Mouse (Mus musculus) ES-Bruce4 (cell line): Measurements from ENCODE around the gene Slc5a5. TPM values are rescaled to one million over a fixed set of nuclear protein-coding genes. Genes with fewer than 3 reads are reported as not detected.

Experiments used
- H3K27ac ChIP-seq: 2 replicates; pipeline ENCODE4 v1.5.1; 2012; ENCODE audit warnings: low read length, inconsistent platforms; ENCODE audit not compliant: insufficient read depth
- H3K27me3 ChIP-seq: 2 replicates; pipeline ENCODE4 v1.6.1; 2012; ENCODE audit warnings: mild to moderate bottlenecking, low read length, inconsistent platforms; ENCODE audit not compliant: control insufficient read depth, poor library complexity, insufficient read depth, severe bottlenecking
- H3K36me3 ChIP-seq: 2 replicates; pipeline ENCODE4 v1.6.1; 2012; ENCODE audit warnings: inconsistent platforms, mild to moderate bottlenecking, low read length, moderate library complexity; ENCODE audit not compliant: control insufficient read depth, poor library complexity, insufficient read depth, severe bottlenecking
- H3K4me1 ChIP-seq: one replicate; pipeline ENCODE4 v1.8.1; 2011; ENCODE audit warnings: low read length; ENCODE audit not compliant: control insufficient read depth, insufficient read depth
- H3K4me3 ChIP-seq: 2 replicates; pipeline ENCODE4 v1.5.1; 2011; ENCODE audit warnings: low read depth, mild to moderate bottlenecking, low read length
- H3K9ac ChIP-seq: 2 replicates; pipeline ENCODE4 v1.6.1; 2012; ENCODE audit warnings: low read depth, mild to moderate bottlenecking, inconsistent platforms; ENCODE audit not compliant: poor library complexity, severe bottlenecking
- H3K9me3 ChIP-seq: replicated peaks from 2 replicates; pipeline ENCODE4 v1.6.1; 2012; ENCODE audit warnings: mild to moderate bottlenecking, low read length, inconsistent platforms; ENCODE audit not compliant: control insufficient read depth, poor library complexity, insufficient read depth, severe bottlenecking
- CTCF ChIP-seq: IDR thresholded peaks from one replicate; pipeline ENCODE4 v1.8.1; 2011; ENCODE audit warnings: low read depth, low read length
- EP300 ChIP-seq: IDR thresholded peaks from 2 replicates; pipeline ENCODE4 v1.6.1; 2011; ENCODE audit warnings: low read depth, low read length; ENCODE audit not compliant: insufficient read depth
- POLR2A ChIP-seq: IDR thresholded peaks from one replicate; pipeline ENCODE4 v1.8.1; 2011; ENCODE audit warnings: low read length; ENCODE audit not compliant: insufficient read depth
- polyA plus RNA-seq: library from polyadenylated mRNA; stranded (reverse); fragments of >200 nt; gene quantifications from 2 replicates; pipeline ENCODE4 v1.2.4, GENCODE M21; 2011; ENCODE audit warnings: low read depth; ENCODE audit not compliant: missing spikeins, insufficient read depth, insufficient read length

The Slc5a5 gene
- polyA plus RNA-seq, 1 experiment, result 13.3 TPM

DNA sequence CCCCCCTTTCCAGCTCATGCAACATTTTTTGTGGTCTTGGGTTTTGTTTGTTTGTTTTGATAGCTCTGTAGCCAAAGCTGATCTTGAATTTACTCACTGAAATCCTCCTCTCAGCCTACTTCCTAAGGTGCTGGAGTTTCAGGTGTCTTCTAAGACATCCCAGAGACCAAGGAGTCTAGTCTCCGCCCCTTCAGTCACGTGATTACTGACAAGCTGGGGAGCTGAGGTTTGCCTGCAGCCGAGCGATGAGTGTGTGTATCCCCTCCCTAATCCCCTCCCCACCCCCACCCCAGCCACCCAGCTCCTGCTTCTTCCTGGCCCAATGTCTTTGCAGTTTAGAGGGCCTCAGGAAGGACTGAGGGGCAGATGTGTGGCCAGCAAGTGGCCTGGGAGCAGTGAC is 35.0 kb downstream of the Slc5a5 start:
- Histone ChIP-seq H3K4me3 (0 out of 2 replicates have a peak overlapping the region, but pooled peaks have one; percentile 24), H3K27ac (no peak overlapping the region), H3K9me3 (no peaks in the 10 kb centered on the region), H3K9ac (no peak overlapping the region; the same call in 1 of the 2 replicates), H3K36me3 (no peaks in the 10 kb centered on the region), H3K4me1 (no peaks in the 10 kb centered on the region), H3K27me3 (peaks cover 6% of the 10 kb centered on the region)
- TF ChIP-seq EP300, result no peak
- TF ChIP-seq POLR2A, result no peak
- no peak for TF ChIP-seq CTCF

DNA sequence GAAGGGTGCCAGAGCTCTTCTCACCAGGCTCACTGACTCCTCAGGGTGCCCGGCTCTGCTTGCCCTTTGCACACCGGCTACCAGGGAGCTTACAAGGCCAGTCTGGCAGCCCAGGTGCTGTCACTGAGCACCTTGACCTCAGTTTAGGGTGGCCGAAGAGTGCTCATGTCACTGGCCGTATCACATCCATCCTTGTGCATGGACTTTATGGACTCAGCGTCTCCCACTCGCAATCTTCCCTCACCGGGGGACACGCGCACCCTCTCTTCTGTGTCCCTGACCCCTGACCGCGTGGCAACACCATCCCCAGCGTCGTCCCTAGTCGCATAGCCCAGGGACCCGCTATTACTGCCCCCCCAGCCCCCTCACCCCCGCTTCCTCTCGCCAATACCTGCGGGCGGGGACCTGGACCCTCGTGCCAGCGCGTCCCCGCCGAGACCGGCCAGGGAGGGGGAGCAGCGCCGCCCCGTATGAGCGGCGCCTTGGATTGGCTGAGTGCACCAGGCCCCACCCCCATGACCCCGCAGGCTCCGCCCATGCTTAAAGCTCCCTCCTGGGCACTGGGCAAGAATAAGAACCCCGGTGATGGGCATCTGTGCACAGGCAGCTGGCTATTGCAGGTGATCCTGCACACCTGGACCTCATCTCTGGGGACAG is 35.9 kb downstream of the Slc5a5 start:
- no peaks in the 10 kb centered on the region for H3K27me3 ChIP-seq
- H3K9me3 ChIP-seq, result no peaks in the 10 kb centered on the region
- no peaks in the 10 kb centered on the region for H3K36me3 ChIP-seq
- no peaks in the 10 kb centered on the region for H3K4me1 ChIP-seq
- H3K4me3 ChIP-seq, result peak overlapping the region; percentile 32
- no peak overlapping the region for H3K27ac ChIP-seq
- H3K9ac ChIP-seq, result peak overlapping the region; percentile 13; the same call in 1 of the 2 replicates
- TF ChIP-seq POLR2A (no peak), EP300 (no peak), CTCF (no peak)

DNA sequence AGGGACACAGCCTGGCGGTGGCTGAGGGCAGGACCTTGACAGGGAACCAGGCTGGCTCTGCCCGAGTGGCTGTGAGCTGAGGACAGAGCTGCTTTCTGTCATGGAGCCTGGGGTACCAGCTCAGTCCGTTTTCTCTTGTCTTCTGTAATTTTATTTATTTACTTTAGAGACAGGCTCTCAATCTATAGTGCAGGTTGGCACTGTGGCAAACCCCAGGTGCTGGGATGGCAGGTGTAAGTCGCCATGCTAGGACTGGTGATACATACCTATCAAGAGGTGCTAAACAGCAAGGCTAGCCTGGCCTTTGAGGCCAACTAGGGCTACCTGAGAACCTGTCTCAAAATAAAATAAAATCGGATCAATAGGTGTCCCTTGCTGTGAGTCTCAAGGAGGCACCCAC is 36.5 kb downstream of the Slc5a5 start:
- H3K27ac ChIP-seq, result no peak overlapping the region
- TF ChIP-seq POLR2A (no peak), EP300 (no peak), CTCF (no peak)
- H3K4me1 ChIP-seq, result no peaks in the 10 kb centered on the region
- H3K9ac ChIP-seq, result no peak overlapping the region
- no peaks in the 10 kb centered on the region for H3K36me3 ChIP-seq
- H3K4me3 ChIP-seq, result no peak overlapping the region
- no peaks in the 10 kb centered on the region for H3K27me3 ChIP-seq
- no peaks in the 10 kb centered on the region for H3K9me3 ChIP-seq

DNA sequence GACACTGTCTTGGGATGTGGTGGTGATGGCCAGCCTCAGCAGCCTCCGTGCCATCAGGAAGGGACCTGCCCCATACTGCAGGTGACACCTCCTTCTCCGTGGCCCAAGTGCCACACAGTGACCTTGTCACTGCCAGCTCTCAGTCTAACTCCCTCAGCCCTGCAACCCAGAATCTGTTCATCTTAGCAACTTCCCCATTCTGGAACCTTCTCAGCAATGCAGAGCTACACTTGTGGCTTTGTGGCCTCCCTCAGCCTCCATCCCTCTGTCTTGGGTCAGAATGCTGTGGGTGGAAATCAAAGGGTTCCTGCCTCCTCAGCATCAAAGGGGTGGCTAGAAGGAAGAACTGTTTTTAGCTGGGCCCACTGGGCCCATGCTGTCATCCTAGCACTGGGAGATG is 38.7 kb downstream of the Slc5a5 start:
- Histone ChIP-seq H3K36me3 (no peaks in the 10 kb centered on the region), H3K9me3 (no peaks in the 10 kb centered on the region), H3K9ac (no peak overlapping the region), H3K4me3 (no peak overlapping the region), H3K27me3 (no peaks in the 10 kb centered on the region), H3K27ac (no peak overlapping the region), H3K4me1 (peaks cover 2% of the 10 kb centered on the region)
- TF ChIP-seq EP300, result no peak

DNA sequence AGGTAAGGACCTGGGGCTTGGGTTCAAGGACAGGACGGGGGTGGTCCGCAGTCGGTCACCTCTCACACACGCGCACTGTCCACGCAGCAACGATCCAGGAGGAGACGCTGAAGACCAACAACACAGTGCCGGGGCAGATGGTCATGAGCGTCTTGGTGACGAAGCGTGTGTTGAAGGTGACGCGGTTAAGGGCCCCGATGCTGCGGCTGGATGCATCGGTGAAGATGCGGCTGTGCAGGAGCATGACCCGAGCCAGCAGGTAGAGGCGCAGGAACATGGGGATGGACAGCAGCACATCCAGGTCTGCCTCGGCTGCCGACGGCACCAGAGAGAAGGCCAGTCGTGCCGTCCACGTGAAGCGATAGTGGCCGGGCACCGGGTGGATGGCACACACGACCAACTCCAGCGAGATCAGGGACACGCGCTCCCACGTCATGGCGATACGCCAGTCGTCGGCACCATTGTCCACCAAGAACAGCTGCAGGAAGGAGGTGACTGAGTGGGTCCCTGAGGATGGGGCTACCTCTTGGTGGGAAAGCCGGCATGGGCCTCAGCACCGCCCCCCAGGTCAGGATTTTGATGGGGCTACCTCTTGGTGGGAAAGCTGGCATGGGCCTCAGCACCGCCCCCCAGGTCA is 39.8 kb downstream of the Slc5a5 start:
- Histone ChIP-seq H3K36me3 (no peaks in the 10 kb centered on the region), H3K4me1 (peaks cover 9% of the 10 kb centered on the region), H3K27me3 (no peaks in the 10 kb centered on the region), H3K4me3 (no peak overlapping the region), H3K9ac (no peak overlapping the region), H3K27ac (no peak overlapping the region), H3K9me3 (no peaks in the 10 kb centered on the region)
- TF ChIP-seq POLR2A, result no peak
- no peak for TF ChIP-seq EP300
- TF ChIP-seq CTCF, result no peak

DNA sequence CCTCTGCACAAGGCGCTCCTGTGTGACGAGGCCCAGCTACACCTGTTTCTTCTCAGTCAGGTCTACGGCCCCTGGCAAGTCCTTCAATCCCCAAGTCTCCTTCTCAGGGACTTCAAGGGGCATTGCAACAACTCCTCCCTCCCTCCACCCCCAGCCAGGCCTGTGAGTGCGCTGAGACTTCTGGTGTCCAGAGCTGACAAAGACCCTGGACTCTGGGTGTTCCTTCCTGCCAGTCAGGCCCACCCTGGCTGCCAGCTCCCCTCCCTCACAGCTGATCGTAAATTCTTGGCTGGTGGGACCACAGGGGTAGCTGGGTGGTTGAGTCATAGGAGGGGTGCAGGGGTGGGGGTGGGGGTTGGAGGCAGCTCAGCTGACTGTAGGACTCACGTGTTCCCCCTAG is 40.7 kb downstream of the Slc5a5 start:
- H3K4me1 ChIP-seq, result peaks cover 9% of the 10 kb centered on the region
- no peak for TF ChIP-seq POLR2A
- no peak for TF ChIP-seq EP300
- no peak for TF ChIP-seq CTCF
- no peaks in the 10 kb centered on the region for H3K36me3 ChIP-seq
- no peak overlapping the region for H3K4me3 ChIP-seq
- H3K9ac ChIP-seq, result no peak overlapping the region
- no peaks in the 10 kb centered on the region for H3K27me3 ChIP-seq
- no peaks in the 10 kb centered on the region for H3K9me3 ChIP-seq
- H3K27ac ChIP-seq, result no peak overlapping the region
